Mouse (Mus musculus): ENCODE data around the gene Tbx1.

DNA sequence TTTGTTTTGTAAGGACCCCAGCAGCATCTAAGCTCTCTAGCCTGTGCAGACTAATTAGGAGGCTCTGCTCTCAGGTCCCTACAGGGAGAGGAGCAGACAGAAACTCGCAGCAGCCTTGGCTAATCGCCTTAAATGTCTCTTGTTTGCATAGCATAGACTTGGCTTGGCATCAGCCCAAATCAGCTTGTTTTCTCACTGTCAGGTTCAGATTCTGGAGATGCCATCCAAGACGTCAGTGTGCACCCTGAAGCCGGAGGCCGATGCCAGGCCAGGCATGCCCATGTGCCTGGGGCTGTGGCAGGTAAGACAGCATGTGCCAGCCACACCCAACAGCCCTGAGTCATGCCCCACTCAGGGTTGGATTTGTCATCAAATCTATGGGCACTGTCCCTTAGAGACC is 42.6 kb downstream of the Tbx1 start:
- TF ChIP-seq POLR2A (IDR thresholded peaks at IDR 0.05; ENCODE audit: low read depth, low read length) = no peak
- no peak for TF ChIP-seq CTCF (IDR thresholded peaks at IDR 0.05; ENCODE audit: borderline replicate concordance, insufficient read depth, low read length)

Measured in embryonic fibroblast, embryonic 13.5 days (primary cell).